Mouse (Mus musculus) CH12.LX (cell line): ENCODE measurements around the gene Scaf11. TPM values are rescaled to one million over a fixed set of nuclear protein-coding genes. Genes with fewer than 3 reads are reported as not detected.

ENCODE experiments used
- DNase-seq: peaks from one replicate; pipeline ENCODE4 v3.0.0-alpha.2; 2013; ENCODE audit errors: extremely low read depth
- H3K27ac ChIP-seq: 2 replicates; pipeline ENCODE4 v1.5.1; 2012; ENCODE audit warnings: low read depth, mild to moderate bottlenecking, control low read depth, moderate library complexity; ENCODE audit not compliant: insufficient read depth
- H3K27me3 ChIP-seq: replicated peaks from 2 replicates; pipeline ENCODE3; 2012; ENCODE audit warnings: inconsistent platforms
- H3K36me3 ChIP-seq, 2 experiments: replicated peaks in 1 of 2; 2 replicates each; pipeline versions ENCODE3 to v1.6.1; 2012; ENCODE audit warnings: inconsistent platforms in 1 of 2, low read length in 1 of 2, mild to moderate bottlenecking in 1 of 2, mixed read lengths in 1 of 2, moderate library complexity in 1 of 2; ENCODE audit not compliant: control insufficient read depth in 1 of 2, insufficient read depth in 1 of 2
- H3K4me1 ChIP-seq, 2 experiments: 2 replicates each; pipeline ENCODE4 v1.6.1; 2012; ENCODE audit warnings: inconsistent platforms in 1 of 2, moderate library complexity in 1 of 2; ENCODE audit not compliant: insufficient read depth in 2 of 2, control insufficient read depth in 1 of 2
- H3K4me2 ChIP-seq: 2 replicates; pipeline ENCODE4 v1.6.1; 2012; ENCODE audit warnings: low read depth, mild to moderate bottlenecking, control low read depth; ENCODE audit not compliant: poor library complexity, insufficient read depth, severe bottlenecking
- H3K4me3 ChIP-seq, 3 experiments: fragments of 150-350 bp in 1 of 3; sonication (generic) in 1 of 3; replicated peaks in 1 of 3; 2 replicates each; pipeline versions ENCODE3 to v1.5.1; 2011 to 2012; ENCODE audit warnings: low read depth in 2 of 3, low read length in 2 of 3, mild to moderate bottlenecking in 2 of 3, moderate library complexity in 2 of 3, control low read depth in 1 of 3, improper control_type of control experiment in 1 of 3, inconsistent platforms in 1 of 3, mixed read lengths in 1 of 3; ENCODE audit not compliant: poor library complexity in 1 of 3
- H3K79me2 ChIP-seq: replicated peaks from 2 replicates; pipeline ENCODE4 v1.6.1; 2012; ENCODE audit warnings: mild to moderate bottlenecking, moderate library complexity; ENCODE audit not compliant: control insufficient read depth, poor library complexity, insufficient read depth, severe bottlenecking; ENCODE audit errors: extremely low read depth
- H3K9ac ChIP-seq: 2 replicates; pipeline ENCODE4 v1.6.1; 2012; ENCODE audit warnings: low read depth, mild to moderate bottlenecking, control low read depth, moderate library complexity; ENCODE audit not compliant: insufficient read depth
- H3K9me3 ChIP-seq: replicated peaks from 2 replicates; pipeline ENCODE3; 2012; ENCODE audit warnings: low read length, inconsistent platforms, mixed read lengths
- CHD1 ChIP-seq: IDR thresholded peaks from 2 replicates; pipeline ENCODE4 v1.6.1; 2012; ENCODE audit warnings: low read depth, low read length, improper control_type of control experiment, inconsistent platforms
- CHD2 ChIP-seq: IDR thresholded peaks from 2 replicates; pipeline ENCODE4 v1.6.1; 2011; ENCODE audit warnings: low read length, improper control_type of control experiment
- CTCF ChIP-seq, 2 experiments: IDR thresholded peaks in 1 of 2; conservative IDR thresholded peaks in 1 of 2; 2 replicates each; pipeline ENCODE4 v1.5.1; 2011 to 2012; ENCODE audit warnings: low read depth in 2 of 2, low read length in 2 of 2, improper control_type of control experiment in 1 of 2, inconsistent platforms in 1 of 2, mild to moderate bottlenecking in 1 of 2, moderate library complexity in 1 of 2
- ELF1 ChIP-seq: IDR thresholded peaks from 2 replicates; pipeline ENCODE4 v1.6.1; 2014; ENCODE audit warnings: low read depth, mild to moderate bottlenecking, inconsistent platforms, low read length, improper control_type of control experiment
- EP300 ChIP-seq: IDR thresholded peaks from 2 replicates; pipeline ENCODE4 v1.6.1; 2011; ENCODE audit warnings: low read length, improper control_type of control experiment
- HCFC1 ChIP-seq: IDR thresholded peaks from 2 replicates; pipeline ENCODE4 v1.6.1; 2012; ENCODE audit warnings: low read depth, mild to moderate bottlenecking, inconsistent platforms, low read length, improper control_type of control experiment
- IRF4 ChIP-seq: IDR thresholded peaks from 2 replicates; pipeline ENCODE4 v1.6.1; 2014; ENCODE audit warnings: low read depth, mild to moderate bottlenecking, inconsistent platforms, low read length, improper control_type of control experiment
- JUN ChIP-seq: IDR thresholded peaks from 2 replicates; pipeline ENCODE4 v1.6.1; 2011; ENCODE audit warnings: low read depth, mild to moderate bottlenecking, low read length, improper control_type of control experiment, moderate library complexity; ENCODE audit not compliant: insufficient read depth
- KAT2A ChIP-seq: IDR thresholded peaks from 2 replicates; pipeline ENCODE4 v1.6.1; 2012; ENCODE audit warnings: low read length, improper control_type of control experiment, inconsistent platforms; ENCODE audit not compliant: insufficient replicate concordance
- MAFK ChIP-seq: IDR thresholded peaks from 2 replicates; pipeline ENCODE4 v1.6.1; 2011; ENCODE audit warnings: low read length, improper control_type of control experiment; ENCODE audit not compliant: insufficient replicate concordance
- MEF2A ChIP-seq: IDR thresholded peaks from 2 replicates; pipeline ENCODE4 v1.6.1; 2014; ENCODE audit warnings: low read depth, mild to moderate bottlenecking, inconsistent platforms, low read length, improper control_type of control experiment, borderline replicate concordance
- MXI1 ChIP-seq: IDR thresholded peaks from 2 replicates; pipeline ENCODE4 v1.6.1; 2011; ENCODE audit warnings: mild to moderate bottlenecking, low read depth, low read length, improper control_type of control experiment
- MYC ChIP-seq: IDR thresholded peaks from 2 replicates; pipeline ENCODE4 v1.6.1; 2011; ENCODE audit warnings: low read depth, mild to moderate bottlenecking, improper control_type of control experiment, low read length
- PAX5 ChIP-seq: IDR thresholded peaks from 2 replicates; pipeline ENCODE4 v1.6.1; 2012; ENCODE audit warnings: low read length, inconsistent platforms, mixed read lengths
- RCOR1 ChIP-seq: conservative IDR thresholded peaks from 2 replicates; pipeline ENCODE4 v1.6.1; 2012; ENCODE audit warnings: low read depth, mild to moderate bottlenecking, inconsistent platforms, low read length, improper control_type of control experiment
- SMC3 ChIP-seq: IDR thresholded peaks from 2 replicates; pipeline ENCODE4 v1.6.1; 2011; ENCODE audit warnings: low read depth, low read length, improper control_type of control experiment
- TBP ChIP-seq: conservative IDR thresholded peaks from 2 replicates; pipeline ENCODE4 v1.6.1; 2011; ENCODE audit warnings: low read depth, low read length, improper control_type of control experiment
- UBTF ChIP-seq: IDR thresholded peaks from 2 replicates; pipeline ENCODE4 v1.6.1; 2012; ENCODE audit warnings: low read depth, mild to moderate bottlenecking, inconsistent platforms, low read length, improper control_type of control experiment, moderate library complexity
- USF1 ChIP-seq: IDR thresholded peaks from 2 replicates; pipeline ENCODE4 v1.6.1; 2014; ENCODE audit warnings: low read depth, mild to moderate bottlenecking, inconsistent platforms, low read length, improper control_type of control experiment
- USF2 ChIP-seq: conservative IDR thresholded peaks from 2 replicates; pipeline ENCODE4 v1.6.1; 2011; ENCODE audit warnings: low read depth, low read length, improper control_type of control experiment
- ZC3H11A ChIP-seq: IDR thresholded peaks from 2 replicates; pipeline ENCODE4 v1.6.1; 2012; ENCODE audit warnings: low read depth, mild to moderate bottlenecking, inconsistent platforms, low read length, improper control_type of control experiment
- ZMIZ1 ChIP-seq: IDR thresholded peaks from 2 replicates; pipeline ENCODE4 v1.6.1; 2012; ENCODE audit warnings: low read depth, mild to moderate bottlenecking, inconsistent platforms, low read length, improper control_type of control experiment
- dilution Hi-C: fragments of 300-500 bp; cut with MboI; formaldehyde crosslinking; loops from 2 replicates; pipeline ENCODE4 v1.14.3; 2020; ENCODE audit warnings: low sequenced_read_pairs; ENCODE audit not compliant: extremely low pct_unique_long_range_greater_than_20kb, extremely low pct_ligation_motif_present
- in situ Hi-C: fragments of 300-500 bp; cut with MboI; formaldehyde crosslinking; loops from 3 replicates; pipeline ENCODE4 v1.14.3; 2019; ENCODE audit warnings: low sequenced_read_pairs, low pct_ligation_motif_present, low pct_unique_long_range_greater_than_20kb, mixed read lengths
- polyA plus RNA-seq: library from polyadenylated mRNA; unstranded; fragments of >175 nt; gene quantifications from 2 replicates; pipeline ENCODE4 v1.2.1, GENCODE M21; 2012; ENCODE audit warnings: low read depth; ENCODE audit not compliant: insufficient read length
- total RNA-seq, 2 experiments: library from RNA; depleted of rRNA; stranded (reverse); fragments of 300-350 nt in 1 of 2; fragments of >200 nt in 1 of 2; gene quantifications; 2 replicates each; pipeline ENCODE4 v1.2.3; 2012 to 2014

Gene Scaf11
- total and polyA plus RNA-seq, 3 experiments = 57.2 to 88.0 (median 59.8) TPM

DNA sequence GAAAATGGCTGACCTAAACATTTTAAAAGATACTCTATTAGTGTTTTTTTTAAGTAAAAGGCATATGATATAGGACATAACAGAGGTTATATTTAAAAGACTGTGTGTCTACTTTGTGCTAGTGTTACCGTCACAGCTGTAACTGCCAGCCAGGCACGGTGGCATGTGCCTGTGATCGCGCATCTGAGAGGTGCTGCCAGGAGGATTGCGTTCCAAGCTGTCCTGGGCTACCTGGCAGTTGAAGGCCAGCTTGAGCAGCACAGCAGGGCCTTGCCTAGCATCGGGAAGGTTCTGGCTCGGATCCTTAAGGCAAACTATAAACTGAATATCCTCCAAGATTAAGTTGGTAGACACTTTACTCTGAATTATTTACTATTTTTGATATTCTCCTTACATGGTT, 82.9 kb downstream of the Scaf11 start:
- H3K36me3 ChIP-seq = peaks cover 23 to 66% of the 10 kb centered on the region in 2 experiments
- no peak overlapping the region for H3K27ac ChIP-seq
- no peaks in the 10 kb centered on the region; the same call in 1 of the 2 replicates for H3K79me2 ChIP-seq
- H3K9me3 ChIP-seq = no peaks in the 10 kb centered on the region
- no peak for DNase-seq
- no peak overlapping the region for H3K4me2 ChIP-seq
- 0 out of 2 replicates have a peak, but pooled peaks have one; percentile 21 for TF ChIP-seq MAFK
- no peak for TF ChIP-seq KAT2A
- no peak overlapping the region for H3K9ac ChIP-seq
- no peak overlapping the region for H3K4me3 ChIP-seq
- dilution Hi-C loops (no loop called here), in situ Hi-C loops (no loop called here)
- H3K27me3 ChIP-seq = no peaks in the 10 kb centered on the region
- peaks cover 11% of the 10 kb centered on the region in 2 experiments for H3K4me1 ChIP-seq

DNA sequence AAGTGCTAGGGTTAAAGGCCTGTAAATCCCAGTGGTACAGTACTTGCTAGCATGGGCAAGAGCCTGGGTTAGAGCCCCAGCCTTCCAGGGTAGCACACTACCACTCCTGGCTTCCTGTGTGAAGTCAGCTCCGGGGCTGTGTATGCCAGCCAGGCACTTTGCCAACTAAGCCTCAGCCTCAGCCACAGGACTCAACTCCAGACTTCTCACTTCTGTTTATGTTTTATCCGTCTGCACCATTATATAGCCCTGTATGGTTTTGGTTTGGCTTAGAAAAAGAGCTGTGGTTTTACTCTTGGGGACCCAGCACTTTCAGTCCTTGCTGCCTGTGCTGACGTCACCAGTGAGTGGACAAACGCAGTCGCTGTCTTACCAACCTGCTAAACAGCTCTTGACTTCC, 83.4 kb downstream of the Scaf11 start:
- dilution Hi-C loops (no loop called here), in situ Hi-C loops (no loop called here)
- Histone ChIP-seq H3K79me2 (no peaks in the 10 kb centered on the region; the same call in 1 of the 2 replicates), H3K9ac (no peak overlapping the region), H3K36me3 (peaks cover 23 to 66% of the 10 kb centered on the region in 2 experiments), H3K4me1 (peaks cover 11% of the 10 kb centered on the region in 2 experiments), H3K27me3 (no peaks in the 10 kb centered on the region), H3K4me2 (peak overlapping the region; percentile 22; the same call in 1 of the 2 replicates), H3K4me3 (no peak overlapping the region), H3K27ac (peak overlapping the region; percentile 38), H3K9me3 (no peaks in the 10 kb centered on the region)
- peak; percentile 29 for DNase-seq
- no peak for TF ChIP-seq ZMIZ1
- TF ChIP-seq CTCF (conservative IDR thresholded peaks at IDR 0.05 in 1 of 2, IDR thresholded peaks at IDR 0.05 in 1 of 2; ENCODE audit: low read depth in 2 of 2, low read length in 2 of 2) = no peak
- no peak for TF ChIP-seq MEF2A
- peak; percentile 73; the same call in 1 of the 2 replicates for TF ChIP-seq EP300
- no peak for TF ChIP-seq MAFK
- no peak for TF ChIP-seq ELF1
- TF ChIP-seq SMC3 = no peak
- no peak for TF ChIP-seq USF2
- no peak for TF ChIP-seq ZC3H11A
- TF ChIP-seq JUN = peak; percentile 52; the same call in 1 of the 2 replicates
- no peak for TF ChIP-seq USF1
- no peak for TF ChIP-seq KAT2A
- peak; percentile 37; the same call in 1 of the 2 replicates for TF ChIP-seq MXI1
- TF ChIP-seq TBP = no peak
- 0 out of 2 replicates have a peak, but pooled peaks have one; percentile 67 for TF ChIP-seq RCOR1
- TF ChIP-seq IRF4 = peak; percentile 82; the same call in 1 of the 2 replicates
- no peak for TF ChIP-seq CHD2
- TF ChIP-seq UBTF = no peak
- no peak for TF ChIP-seq PAX5
- no peak for TF ChIP-seq MYC
- no peak for TF ChIP-seq CHD1
- TF ChIP-seq HCFC1 = no peak
